Mouse (Mus musculus) C2C12 (cell line): ENCODE measurements around the gene Dpf3. TPM values are rescaled to one million over a fixed set of nuclear protein-coding genes. Genes with fewer than 3 reads are reported as not detected.

ENCODE experiments used
- H3K27me3 ChIP-seq: one replicate; pipeline ENCODE4 v1.6.1; 2011; ENCODE audit not compliant: control insufficient read depth, insufficient read depth, insufficient read length
- H3K36me3 ChIP-seq: one replicate; pipeline ENCODE4 v1.6.1; 2011; ENCODE audit not compliant: control insufficient read depth, insufficient read depth
- H3K4me3 ChIP-seq: one replicate; pipeline ENCODE4 v1.5.1; 2011; ENCODE audit warnings: mild to moderate bottlenecking, control low read depth; ENCODE audit not compliant: poor library complexity, insufficient read depth, severe bottlenecking
- H3K79me2 ChIP-seq: one replicate; pipeline ENCODE4 v1.6.1; 2011; ENCODE audit not compliant: control insufficient read depth, insufficient read depth
- H3K79me3 ChIP-seq: one replicate; pipeline ENCODE4 v1.6.1; 2011; ENCODE audit warnings: low read depth, control low read depth
- H3ac ChIP-seq: one replicate; pipeline ENCODE3; 2011; ENCODE audit warnings: low read depth; ENCODE audit not compliant: control insufficient read depth, insufficient read length
- CEBPB ChIP-seq: IDR thresholded peaks from one replicate; pipeline ENCODE4 v1.6.1; 2011; ENCODE audit warnings: low read depth, mild to moderate bottlenecking, control low read depth, moderate library complexity
- CTCF ChIP-seq: IDR thresholded peaks from one replicate; pipeline ENCODE4 v1.5.1; 2011; ENCODE audit not compliant: control insufficient read depth, insufficient read depth, insufficient read length
- FOSL1 ChIP-seq: IDR thresholded peaks from one replicate; pipeline ENCODE4 v1.8.0; 2011; ENCODE audit warnings: mild to moderate bottlenecking, low read length; ENCODE audit not compliant: poor library complexity, insufficient read depth, severe bottlenecking
- MAX ChIP-seq: IDR thresholded peaks from one replicate; pipeline ENCODE4 v1.6.1; 2011; ENCODE audit warnings: mild to moderate bottlenecking, control low read depth
- MYOD1 ChIP-seq: IDR thresholded peaks from one replicate; pipeline ENCODE4 v1.6.1; 2011; ENCODE audit warnings: low read depth; ENCODE audit not compliant: control insufficient read depth, insufficient read length
- MYOG ChIP-seq: IDR thresholded peaks from one replicate; pipeline ENCODE4 v1.6.1; 2011; ENCODE audit not compliant: control insufficient read depth, insufficient read length; ENCODE audit errors: extremely low read depth
- USF1 ChIP-seq: IDR thresholded peaks from one replicate; pipeline ENCODE4 v1.6.1; 2011; ENCODE audit warnings: low read depth, mild to moderate bottlenecking, control low read depth, moderate library complexity
- polyA plus RNA-seq: library from polyadenylated mRNA; unstranded; fragments of >200 nt; fragmentation: generic; extraction: Trizol; gene quantifications from one replicate; pipeline ENCODE4 v1.2.1, GENCODE M21; 2012; ENCODE audit warnings: missing spikeins

Dpf3 gene
- polyA plus RNA-seq, 1 experiment = 0.25 TPM

- no peaks in the 10 kb centered on the region for H3K79me2 ChIP-seq
Observed at GRCm38 (mm10) chr12:83528665-83529064, 41.1 kb upstream of the Dpf3 start.

GRCm38 (mm10) chr12:83527816-83528215 is 40.3 kb upstream of the Dpf3 start:
- Histone ChIP-seq H3K79me3 (peaks cover 1% of the 10 kb centered on the region), H3ac (no peak overlapping the region), H3K36me3 (no peaks in the 10 kb centered on the region), H3K4me3 (no peak overlapping the region), H3K79me2 (no peaks in the 10 kb centered on the region), H3K27me3 (no peaks in the 10 kb centered on the region)
- TF ChIP-seq FOSL1 = no peak
- TF ChIP-seq MAX = no peak
- no peak for TF ChIP-seq USF1
- no peak for TF ChIP-seq MYOD1
- no peak for TF ChIP-seq CEBPB
- no peak for TF ChIP-seq MYOG
- no peak for TF ChIP-seq CTCF

More at GRCm38 (mm10) chr12:83528665-83529064, 41.1 kb upstream of the Dpf3 start:
- H3K4me3 ChIP-seq = no peak overlapping the region
- TF ChIP-seq CEBPB = no peak
- no peak for TF ChIP-seq USF1
- no peak for TF ChIP-seq FOSL1
- no peak for TF ChIP-seq MYOG
- TF ChIP-seq MYOD1 = no peak
- no peak for TF ChIP-seq CTCF
- no peak for TF ChIP-seq MAX
- no peaks in the 10 kb centered on the region for H3K27me3 ChIP-seq
- H3ac ChIP-seq = no peak overlapping the region
- H3K79me3 ChIP-seq = peaks cover 1% of the 10 kb centered on the region
- no peaks in the 10 kb centered on the region for H3K36me3 ChIP-seq

GRCm38 (mm10) chr12:83525822-83526544 is 38.5 kb upstream of the Dpf3 start:
- Histone ChIP-seq H3ac (no peak overlapping the region), H3K4me3 (no peak overlapping the region), H3K36me3 (no peaks in the 10 kb centered on the region), H3K27me3 (no peaks in the 10 kb centered on the region), H3K79me3 (peaks cover 4% of the 10 kb centered on the region), H3K79me2 (no peaks in the 10 kb centered on the region)
- TF ChIP-seq MYOG = no peak
- no peak for TF ChIP-seq FOSL1
- no peak for TF ChIP-seq MYOD1
- no peak for TF ChIP-seq USF1
- TF ChIP-seq CEBPB = no peak
- no peak for TF ChIP-seq CTCF
- TF ChIP-seq MAX = no peak

GRCm38 (mm10) chr12:83524329-83524728 is 36.8 kb upstream of the Dpf3 start:
- TF ChIP-seq MAX = no peak
- TF ChIP-seq CEBPB = no peak
- TF ChIP-seq MYOD1 = no peak
- no peak for TF ChIP-seq USF1
- no peak for TF ChIP-seq CTCF
- TF ChIP-seq FOSL1 = no peak
- TF ChIP-seq MYOG = no peak

GRCm38 (mm10) chr12:83523892-83524291 is 36.4 kb upstream of the Dpf3 start:
- no peaks in the 10 kb centered on the region for H3K36me3 ChIP-seq
- H3K79me3 ChIP-seq = peaks cover 4% of the 10 kb centered on the region
- no peaks in the 10 kb centered on the region for H3K27me3 ChIP-seq
- H3K4me3 ChIP-seq = no peak overlapping the region
- no peak for TF ChIP-seq CEBPB
- no peak for TF ChIP-seq MYOD1
- TF ChIP-seq MAX = no peak
- TF ChIP-seq CTCF = no peak
- TF ChIP-seq USF1 = no peak
- TF ChIP-seq MYOG = no peak
- no peaks in the 10 kb centered on the region for H3K79me2 ChIP-seq
- H3ac ChIP-seq = no peak overlapping the region

More at GRCm38 (mm10) chr12:83524329-83524728, 36.8 kb upstream of the Dpf3 start:
- no peak overlapping the region for H3K4me3 ChIP-seq
- no peak overlapping the region for H3ac ChIP-seq
- H3K27me3 ChIP-seq = no peaks in the 10 kb centered on the region
- no peaks in the 10 kb centered on the region for H3K79me2 ChIP-seq
- H3K79me3 ChIP-seq = peaks cover 4% of the 10 kb centered on the region
- no peaks in the 10 kb centered on the region for H3K36me3 ChIP-seq
